In the genomic region with DNA sequence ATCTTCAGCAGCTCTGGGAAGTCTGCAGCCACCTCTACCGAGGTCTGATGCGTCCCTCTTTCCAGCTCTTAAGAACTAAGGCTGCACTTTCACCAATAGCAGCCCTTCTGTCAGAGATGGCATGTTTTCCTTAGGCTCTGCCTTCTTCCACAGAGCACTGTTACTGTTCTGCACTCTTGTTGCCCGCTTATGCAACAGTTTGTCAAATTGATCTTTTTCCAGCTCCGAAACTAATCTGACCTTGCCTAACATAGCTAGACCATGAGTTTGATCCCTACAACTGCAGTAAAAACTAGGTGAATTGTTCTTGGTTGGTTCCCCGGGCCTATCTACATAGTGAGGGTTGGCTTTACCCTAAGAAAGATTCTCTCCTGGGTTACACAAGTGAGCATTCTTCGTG, we compare ENCODE assay signal across 35 mouse cellular contexts.
"Had no signal": no experiment of that assay in that cellular context is flagged by ENCODE, and none has a peak within 500 bp of the region (broad histone marks: within the 10 kb centered on the region; RNA-seq: fewer than 3 reads in every experiment).

No protein-coding gene starts in this region.

- H3K4me2 ChIP-seq: heart, embryonic 11.5 days; heart, embryonic 12.5 days; heart, embryonic 13.5 days; heart, embryonic 15.5 days; hindbrain, embryonic 12.5 days; hindbrain, embryonic 13.5 days; hindbrain, embryonic 14.5 days; hindbrain, embryonic 15.5 days; intestine, embryonic 15.5 days; kidney, embryonic 15.5 days had no signal

- DNase-seq: heart, adult 2 months; heart, postnatal 10 days; heart, postnatal 14 days; heart, postnatal 36 days; heart, postnatal 4 days; kidney, adult 11 months; kidney, adult 18-20 months; kidney, adult 2 months; kidney, adult 8-10 months; kidney, adult 9 months; kidney, postnatal 10 days; kidney, postnatal 14 days; kidney, postnatal 25 days; kidney, postnatal 36 days; kidney, postnatal 4 days; layer of hippocampus, adult 9-11 months had no signal

- H3K9ac ChIP-seq: heart, embryonic 12.5 days; heart, embryonic 13.5 days; heart, embryonic 15.5 days; hindbrain, embryonic 12.5 days; hindbrain, embryonic 13.5 days; hindbrain, embryonic 14.5 days; hindbrain, embryonic 15.5 days; intestine, embryonic 15.5 days; kidney, embryonic 15.5 days had no signal

- H3K36me3 ChIP-seq: heart, embryonic 10.5 days; heart, embryonic 12.5 days; heart, embryonic 13.5 days; heart, embryonic 15.5 days; hindbrain, embryonic 10.5 days; hindbrain, embryonic 12.5 days; hindbrain, embryonic 13.5 days; hindbrain, embryonic 15.5 days; intestine, embryonic 15.5 days; kidney, embryonic 15.5 days had no signal

- H3K9me3 ChIP-seq: heart, embryonic 10.5 days; heart, embryonic 12.5 days; heart, embryonic 13.5 days; heart, embryonic 15.5 days; hindbrain, embryonic 10.5 days; hindbrain, embryonic 12.5 days; hindbrain, embryonic 13.5 days; hindbrain, embryonic 15.5 days; intestine, embryonic 15.5 days; kidney, embryonic 15.5 days had no signal

- H3K4me3 ChIP-seq: heart, adult 2 months; heart, embryonic 10.5 days; heart, embryonic 12.5 days; heart, embryonic 13.5 days; heart, embryonic 15.5 days; hindbrain, embryonic 10.5 days; hindbrain, embryonic 12.5 days; hindbrain, embryonic 13.5 days; hindbrain, embryonic 15.5 days; intestine, embryonic 15.5 days; kidney, embryonic 15.5 days; layer of hippocampus, adult 2 months had no signal

- H3K27ac ChIP-seq: heart, adult 2 months; heart, embryonic 10.5 days; heart, embryonic 13.5 days; heart, embryonic 15.5 days; hindbrain, embryonic 10.5 days; hindbrain, embryonic 12.5 days; hindbrain, embryonic 13.5 days; hindbrain, embryonic 14.5 days; hindbrain, embryonic 15.5 days; hindbrain, postnatal 0 days; intestine, embryonic 15.5 days; kidney, embryonic 15.5 days; kidney, postnatal 0 days; layer of hippocampus, adult 2 months had no signal

- H3K4me1 ChIP-seq: intestine, embryonic 15.5 days had no signal

- ATAC-seq: hindbrain, embryonic 16.5 days; hindbrain, postnatal 0 days; inflammation-experienced regulatory T-cells, adult 6 months; intestine, embryonic 15.5 days; intestine, embryonic 16.5 days; intestine, postnatal 0 days had no signal

- H3K27me3 ChIP-seq: heart, embryonic 13.5 days; heart, embryonic 15.5 days; intestine, embryonic 15.5 days had no signal
